Mouse (Mus musculus) layer of hippocampus, postnatal 10 days (tissue): ENCODE data around the gene Cdh9. TPM values are rescaled to one million over a fixed set of nuclear protein-coding genes. Genes with fewer than 3 reads are reported as not detected.
A peak's percentile ranks its signal among the peaks of the same experiment; 100 is the strongest.

Experiments
- DNase-seq, 2 experiments: peaks; one replicate each; pipeline ENCODE4 v3.0.0; 2021; ENCODE audit warnings: low spot score in 2 of 2
- long read RNA-seq: library from polyadenylated mRNA; stranded (forward); transcript quantifications from one replicate; pipeline ENCODE4 v2.0.0, GENCODE M21; 2023
- total RNA-seq, 2 experiments: library from RNA; stranded (reverse); gene quantifications; 2 replicates each; pipeline ENCODE4 v1.2.3; 2021

The Cdh9 gene
- 10 to 100 TPM; 28.5 to 35.0 TPM for total RNA-seq
- long read RNA-seq, transcript Cdh9-202 (12 exons, 3,539 nt) = major isoform, 6 of 17 reads
- long read RNA-seq, partial matches to known transcripts = 7 of 17 reads
- long read RNA-seq, other reads (novel, unspliced or antisense) = 4 of 17 reads

DNA sequence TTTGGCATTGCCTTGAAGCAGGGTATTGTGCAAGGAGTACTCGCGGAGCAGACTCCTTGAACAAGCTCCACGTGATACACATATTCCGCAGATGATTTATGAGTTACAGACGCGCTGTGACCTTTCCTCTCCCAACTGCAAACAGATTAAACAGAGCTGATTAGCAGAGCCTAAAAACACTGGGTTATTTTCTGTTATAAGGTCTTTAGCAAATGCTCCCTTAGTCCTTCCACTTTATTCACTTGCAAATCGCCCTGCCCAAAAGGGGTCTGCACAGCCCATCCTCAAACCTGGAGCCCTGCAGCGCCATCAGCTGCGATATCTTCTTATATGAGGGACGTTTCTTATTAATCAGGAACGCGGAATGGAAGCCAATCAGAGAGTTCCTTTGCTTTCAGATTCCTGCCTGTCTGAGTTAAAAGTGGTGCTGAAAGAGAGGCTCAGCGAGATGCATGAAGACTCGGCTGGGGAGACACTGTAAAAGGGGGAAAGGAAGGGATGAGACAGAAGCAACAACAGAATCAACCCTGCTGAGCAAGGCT, at the start of gene Cdh9:
Gene Cdh9 (plus strand): TSS at position 287 of the 542 bp plus-strand sequence.
- DNase-seq = peak; percentile 33 to 47

DNA sequence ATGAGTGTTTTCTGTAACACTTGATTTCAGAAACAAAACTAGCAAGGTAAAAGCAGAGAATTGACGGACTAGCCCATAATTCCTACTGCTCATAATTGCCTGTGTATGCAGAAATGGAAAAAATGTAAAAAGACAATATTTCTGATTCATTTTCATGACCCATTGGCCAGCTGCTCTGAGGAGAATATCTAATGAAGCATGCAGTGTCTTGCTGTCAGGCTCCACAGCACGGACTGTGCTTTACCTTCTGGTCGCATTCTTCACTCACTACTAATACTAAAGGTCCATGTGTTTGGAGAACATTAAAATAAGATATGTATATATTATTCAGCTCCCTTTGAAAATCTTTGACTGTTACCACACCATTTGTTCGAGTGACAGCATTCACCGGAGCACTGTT, 49.5 kb upstream of the Cdh9 start:
- no peak for DNase-seq

DNA sequence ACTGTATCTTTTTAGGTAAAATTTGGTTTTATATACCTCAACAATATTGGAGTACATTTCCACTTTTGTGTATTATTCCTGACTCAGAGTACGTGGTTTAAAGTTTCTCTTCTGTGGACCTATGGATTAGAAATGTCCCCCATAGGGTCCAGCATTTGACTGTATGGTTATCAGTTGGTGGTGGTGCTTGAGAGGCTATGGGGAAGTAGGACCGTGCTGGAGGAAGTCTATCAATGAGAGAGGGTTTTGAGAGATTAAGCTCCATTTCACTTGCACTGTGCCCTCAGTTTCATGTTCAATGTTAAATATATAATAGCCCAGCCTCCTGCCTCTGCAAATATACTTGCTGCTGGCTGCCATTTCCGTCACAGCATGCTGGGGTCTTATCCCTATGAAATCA, 28.7 kb upstream of the Cdh9 start:
- DNase-seq = no peak

DNA sequence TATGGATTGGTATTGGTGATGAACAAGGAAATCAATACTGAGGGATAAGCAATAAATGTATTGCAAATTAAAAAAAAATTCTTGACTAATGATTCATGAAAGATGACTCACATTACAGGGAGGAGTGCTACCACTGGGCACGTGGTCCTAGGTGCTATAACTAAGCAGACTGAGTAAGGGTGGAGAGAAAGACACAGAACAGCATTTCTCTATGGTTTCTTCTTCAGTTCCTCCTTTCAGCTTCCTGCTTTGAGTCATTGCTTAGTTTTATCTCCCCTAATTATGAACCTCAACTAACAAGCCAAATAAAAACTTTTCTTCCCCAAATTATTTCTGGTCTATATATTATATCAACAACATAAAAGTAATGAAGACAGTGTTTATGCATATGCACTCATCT, 26.2 kb upstream of the Cdh9 start:
- DNase-seq = no peak

DNA sequence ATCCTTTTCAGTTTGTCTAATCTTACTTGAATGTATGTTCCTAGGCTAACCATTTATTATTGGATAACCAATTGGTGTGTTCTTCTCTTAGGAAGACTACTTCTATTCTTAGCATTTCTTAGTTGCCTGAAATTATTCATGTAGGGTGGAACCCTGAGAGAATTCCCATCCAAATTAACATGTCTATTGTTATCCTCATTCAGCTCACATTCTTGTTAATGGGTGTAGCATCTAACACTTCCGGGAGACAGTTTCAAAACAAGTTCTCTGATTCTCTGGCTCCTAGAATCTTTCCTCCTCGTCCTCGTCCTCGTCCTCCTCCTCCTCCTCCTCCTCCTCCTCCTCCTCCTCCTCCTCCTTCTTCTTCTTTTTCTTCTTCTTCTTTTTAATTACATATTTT, 10.5 kb downstream of the Cdh9 start:
- no peak for DNase-seq

DNA sequence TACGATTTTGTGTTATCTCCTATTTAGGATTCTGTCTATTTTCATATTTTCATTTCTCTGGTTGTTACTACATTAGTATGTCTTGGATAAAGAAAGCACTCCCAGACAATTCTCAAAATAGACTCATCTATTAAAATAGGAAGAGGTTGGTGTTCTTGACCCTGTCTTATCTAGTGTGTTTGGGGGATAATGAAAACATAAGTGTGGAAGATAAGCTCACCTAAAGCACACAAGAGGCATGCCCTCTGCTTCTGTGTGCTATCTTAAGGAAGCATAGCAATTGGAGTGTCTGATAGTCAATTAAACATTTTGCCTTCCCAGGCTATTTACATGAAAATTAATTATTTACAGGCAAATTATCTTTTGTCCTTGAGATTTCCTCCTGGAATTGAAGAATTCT, 18.1 kb downstream of the Cdh9 start:
- no peak for DNase-seq

DNA sequence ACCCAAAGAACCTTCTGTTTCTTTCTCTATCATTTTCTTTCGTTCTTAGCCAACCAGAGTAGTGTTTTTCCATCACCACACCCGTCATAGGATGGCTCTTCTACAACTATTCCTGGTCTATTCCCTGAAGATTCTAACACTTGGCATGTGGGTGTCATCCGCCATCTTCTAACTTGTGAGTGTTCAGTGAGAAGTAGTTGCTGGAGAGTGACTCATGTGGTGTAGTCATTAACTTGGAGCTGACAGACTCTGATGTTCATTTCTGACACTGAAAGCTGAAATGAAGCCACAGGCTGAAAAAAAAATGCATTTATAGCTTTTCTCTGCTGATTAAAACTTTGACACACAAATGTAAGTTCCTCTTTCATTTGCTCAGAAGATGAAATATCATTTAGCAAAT, 34.7 kb downstream of the Cdh9 start:
- DNase-seq = no peak

DNA sequence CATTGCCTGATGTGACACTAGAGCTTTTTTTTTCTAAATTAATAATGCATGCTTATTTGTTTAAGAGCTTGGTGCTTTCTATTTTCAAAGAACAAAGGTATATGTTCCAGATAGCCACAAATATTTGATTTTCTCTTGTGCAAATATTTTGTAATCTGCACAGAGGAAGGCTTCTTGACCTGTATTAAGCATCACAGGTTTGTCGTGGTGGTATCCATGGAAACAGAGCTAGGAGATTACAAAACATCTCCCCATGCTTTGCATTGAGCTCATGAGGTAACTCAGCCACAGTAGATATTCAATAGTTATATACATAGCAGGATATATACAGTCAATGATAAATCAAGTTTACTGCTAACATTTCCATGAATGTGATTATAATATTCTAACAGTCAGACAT, 56.0 kb downstream of the Cdh9 start:
- no peak for DNase-seq

DNA sequence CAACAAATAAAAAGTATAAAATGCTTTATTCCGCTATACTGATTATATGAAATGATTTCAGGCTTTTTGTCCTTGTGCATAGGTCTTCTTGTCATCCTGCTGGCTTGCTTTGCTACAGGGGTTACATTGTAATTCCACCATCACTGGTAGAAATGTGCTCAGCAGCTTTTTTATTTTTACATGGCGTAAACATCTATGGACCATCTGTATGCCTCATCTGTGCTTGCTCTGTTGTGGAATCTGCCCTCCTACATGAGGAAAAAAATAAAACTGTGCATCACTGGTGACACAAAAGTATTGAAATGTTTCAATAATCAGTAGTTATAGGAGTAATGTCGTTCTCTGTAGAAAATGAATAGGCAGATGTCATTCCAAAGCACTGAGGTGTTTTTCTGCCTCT, 64.3 kb downstream of the Cdh9 start:
- no peak for DNase-seq

DNA sequence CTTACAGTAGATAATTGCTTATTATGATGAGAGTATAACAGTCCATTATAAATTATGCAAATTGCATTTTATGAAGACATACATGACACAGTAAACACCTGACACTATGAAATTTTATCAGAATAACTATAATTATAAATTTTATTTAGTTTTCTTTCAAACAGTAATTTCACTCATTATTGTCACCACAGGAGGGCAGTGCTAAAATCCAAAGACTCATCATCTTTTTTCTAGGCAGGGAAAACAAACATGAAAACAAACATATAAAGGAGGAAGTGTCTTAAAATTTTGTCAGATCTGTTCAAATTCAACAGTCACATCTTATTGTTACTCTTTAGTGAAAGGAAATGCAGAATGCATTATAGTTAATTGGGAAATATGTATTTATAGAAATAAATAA, 72.7 kb downstream of the Cdh9 start:
- no peak for DNase-seq

DNA sequence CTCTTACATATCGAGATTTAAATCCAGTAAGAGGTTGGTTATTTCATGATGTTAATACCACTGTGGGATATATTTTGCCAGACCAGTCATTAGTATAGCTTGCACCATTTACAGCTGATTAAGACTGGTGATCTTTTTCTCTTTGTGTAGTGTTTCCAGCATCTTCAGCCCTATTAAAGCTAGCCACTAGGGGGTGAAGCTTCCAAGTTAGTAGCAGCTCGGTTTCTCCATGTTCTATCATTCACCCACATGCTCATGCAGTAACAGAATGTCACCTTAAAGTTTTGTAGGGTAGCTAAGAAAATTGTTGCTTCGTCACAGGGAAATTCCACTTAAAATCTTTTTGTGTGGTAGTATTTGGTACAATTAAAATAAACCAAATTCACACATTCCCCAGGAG, 82.2 kb downstream of the Cdh9 start:
- DNase-seq = no peak

DNA sequence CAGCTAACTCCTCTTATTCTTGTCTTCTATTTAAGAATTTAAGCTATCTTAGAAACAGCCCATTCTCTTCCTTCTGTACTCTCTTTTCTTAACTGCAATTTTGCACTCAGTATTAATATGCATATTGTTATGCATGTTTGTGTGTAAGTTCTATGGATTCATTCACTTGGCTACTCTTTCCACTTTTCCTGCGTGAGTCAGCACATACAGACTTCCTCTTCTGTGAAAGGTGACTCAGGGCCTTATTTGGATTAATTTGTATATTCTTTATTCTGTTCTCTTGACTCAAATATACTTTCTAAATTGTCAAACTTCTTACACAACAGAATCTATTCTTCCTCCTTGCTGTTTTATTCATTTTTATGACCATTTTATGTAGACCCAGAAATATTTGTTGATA, 85.5 kb downstream of the Cdh9 start:
- no peak for DNase-seq

DNA sequence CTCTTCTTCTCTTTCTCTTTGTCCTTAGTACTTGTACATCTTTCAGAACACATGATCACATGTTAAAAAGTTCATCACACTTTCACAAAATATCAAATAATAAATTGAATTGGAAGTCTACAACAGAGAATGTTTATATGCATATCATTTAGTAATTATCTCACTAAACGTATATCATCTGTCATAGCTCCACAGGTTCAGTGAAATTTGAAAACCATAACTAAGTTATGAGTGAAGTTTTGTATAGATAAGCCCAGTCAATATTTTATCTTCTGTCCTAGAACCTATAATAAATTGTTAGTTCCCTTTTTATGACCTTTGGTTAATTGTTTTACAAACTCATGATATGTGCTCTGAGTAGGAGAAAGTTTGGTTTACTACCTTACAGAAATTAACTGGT, 106.2 kb downstream of the Cdh9 start:
- no peak for DNase-seq

DNA sequence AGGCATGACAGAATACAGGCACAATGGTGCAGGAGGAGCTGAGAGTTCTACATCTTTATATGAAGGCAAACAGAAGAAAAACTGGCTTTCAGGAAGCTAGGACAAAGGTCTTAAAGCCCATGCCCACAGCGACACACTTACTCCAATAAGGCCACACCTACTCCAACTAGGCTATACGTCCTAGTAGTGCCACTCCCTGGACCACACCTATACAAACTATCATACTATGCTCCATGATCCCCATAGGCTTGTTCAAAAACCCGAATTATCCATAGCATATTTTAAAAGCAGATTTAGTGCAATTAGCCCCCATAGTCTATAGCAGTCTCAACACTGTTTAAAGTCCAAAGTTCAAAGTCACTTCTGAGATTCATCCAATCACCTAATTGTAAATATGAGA, 154.0 kb downstream of the Cdh9 start:
- DNase-seq = no peak

DNA sequence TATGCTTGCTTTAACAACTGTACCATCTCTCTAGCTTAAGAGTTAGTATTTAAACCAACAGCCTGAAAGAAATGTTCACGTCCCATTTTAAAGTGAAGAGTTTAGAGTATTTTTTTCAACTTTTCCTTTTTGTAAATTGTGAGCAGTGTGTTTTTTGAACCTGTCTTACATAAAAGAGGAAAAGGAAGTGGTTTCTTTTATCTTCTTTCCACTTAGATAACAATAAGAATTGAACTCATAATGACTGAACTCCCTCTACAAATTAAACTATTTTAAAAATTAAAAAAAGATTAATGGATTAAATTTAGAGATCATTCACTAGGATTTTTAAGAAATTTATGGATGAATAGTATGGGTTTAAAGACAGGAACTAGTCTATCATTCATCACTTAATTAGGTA, 168.1 kb downstream of the Cdh9 start:
- no peak for DNase-seq
